In genomic region chr1:53823687-53824445, GRCm38 (mm10) we compare ENCODE assay signal across 8 mouse cellular contexts. TPM values are rescaled to one million over a fixed set of nuclear protein-coding genes. Genes with fewer than 3 reads are reported as not detected.
DNase-seq lines count a peak whose midpoint lies in the region; ATAC-seq lines count a peak whose summit lies in the region.

No protein-coding gene starts in this region.

- 0 out of 4 replicates have a peak overlapping the region, but pooled peaks of 1 of the 2 experiments have one; percentile 27 for H3K27ac ChIP-seq in heart, embryonic 14.5 days (replicated peaks in 1 of 2; ENCODE audit: control insufficient read depth in 1 of 2, insufficient read depth in 1 of 2, low read depth in 2 of 2, low read length in 2 of 2)
- H3K27ac ChIP-seq in kidney, embryonic 16.5 days (ENCODE audit: low read length), result peak overlapping the region; percentile 85
- H3K27ac ChIP-seq in liver, embryonic 15.5 days (replicated peaks), result peak overlapping the region; percentile 53; the same call in 1 of the 2 replicates

- H3K4me1 ChIP-seq in heart, embryonic 14.5 days (ENCODE audit: control insufficient read depth in 2 of 2, insufficient read depth in 2 of 2, low read length in 2 of 2), result peaks cover 4 to 17% of the 10 kb centered on the region in 2 experiments; a peak in 3 of 4 replicates
- H3K4me1 ChIP-seq in kidney, embryonic 16.5 days (ENCODE audit: insufficient read depth, low read length), result peaks cover 12% of the 10 kb centered on the region
- no peaks in the 10 kb centered on the region for H3K4me1 ChIP-seq in liver, embryonic 15.5 days (replicated peaks)

- DNase-seq in cerebellum, postnatal 14 days, result peak; percentile 23 to 25
- DNase-seq in cerebellum, adult 11-12 months, result no peak
- peak; percentile 82 for DNase-seq in embryo, embryonic 10 days (ENCODE audit: low spot score)
- DNase-seq in neural tube, embryonic 10.5 days (ENCODE audit: extremely low spot score, low spot score), result peak; percentile 30
- peak; percentile 31 to 61 for DNase-seq in thymus, adult 18-20 months

- 8% methylated on average over 10 of the region's 10 CpGs for WGBS in heart, embryonic 14.5 days
- WGBS in kidney, embryonic 16.5 days, result 5% methylated on average over 10 of the region's 10 CpGs
- 6% methylated on average over 10 of the region's 10 CpGs for WGBS in liver, embryonic 15.5 days (ENCODE audit: insufficient replicate concordance)

- no peak for ATAC-seq in heart, embryonic 14.5 days (ENCODE audit: insufficient number of reproducible peaks, insufficient read depth, low FRiP score, low read depth)
- ATAC-seq in kidney, embryonic 16.5 days (ENCODE audit: low FRiP score, low TSS enrichment), result peak; percentile 94
- peak; percentile 44; the same call in 1 of the 2 replicates for ATAC-seq in liver, embryonic 15.5 days (ENCODE audit: insufficient read depth)

- peaks cover 12% of the 10 kb centered on the region; the same call in 1 of the 2 replicates for H3K36me3 ChIP-seq in heart, embryonic 14.5 days (ENCODE audit: control insufficient read depth, insufficient read depth, low read length)
- H3K36me3 ChIP-seq in kidney, embryonic 16.5 days (ENCODE audit: insufficient read depth, low read length), result no peaks in the 10 kb centered on the region
- no peaks in the 10 kb centered on the region for H3K36me3 ChIP-seq in liver, embryonic 15.5 days (replicated peaks)

- H3K27me3 ChIP-seq in heart, embryonic 14.5 days (ENCODE audit: control insufficient read depth, insufficient read depth, low read length), result no peaks in the 10 kb centered on the region
- no peaks in the 10 kb centered on the region for H3K27me3 ChIP-seq in kidney, embryonic 16.5 days (ENCODE audit: insufficient read depth, low read length)
- H3K27me3 ChIP-seq in liver, embryonic 15.5 days, result no peaks in the 10 kb centered on the region

- H3K4me3 ChIP-seq in heart, embryonic 14.5 days (ENCODE audit: control insufficient read depth in 1 of 2, insufficient read depth in 1 of 2, low read depth in 1 of 2, low read length in 2 of 2), result peak overlapping the region; percentile 5 to 9; a peak in 2 of 4 replicates
- H3K4me3 ChIP-seq in kidney, embryonic 16.5 days (ENCODE audit: low read length), result peak overlapping the region; percentile 32
- H3K4me3 ChIP-seq in liver, embryonic 15.5 days (replicated peaks), result no peak overlapping the region

- no peaks in the 10 kb centered on the region for H3K9me3 ChIP-seq in heart, embryonic 14.5 days (ENCODE audit: control insufficient read depth, low read length)
- no peaks in the 10 kb centered on the region for H3K9me3 ChIP-seq in kidney, embryonic 16.5 days (ENCODE audit: low read length)
- H3K9me3 ChIP-seq in liver, embryonic 15.5 days (replicated peaks), result no peaks in the 10 kb centered on the region

- H3K4me2 ChIP-seq in heart, embryonic 14.5 days (ENCODE audit: low read length), result peak overlapping the region; percentile 48
- peak overlapping the region; percentile 48 for H3K4me2 ChIP-seq in kidney, embryonic 16.5 days (replicated peaks; ENCODE audit: low read depth, low read length)
- H3K4me2 ChIP-seq in liver, embryonic 15.5 days, result peak overlapping the region; percentile 25; the same call in 1 of the 2 replicates

- no peak overlapping the region for H3K9ac ChIP-seq in heart, embryonic 14.5 days (ENCODE audit: low read length)
- no peak overlapping the region; the same call in 1 of the 2 replicates for H3K9ac ChIP-seq in kidney, embryonic 16.5 days (replicated peaks; ENCODE audit: low read length)
- no peak overlapping the region for H3K9ac ChIP-seq in liver, embryonic 15.5 days

RNA-seq across cellular contexts. Expression of gene Stk17b, which starts 38.8 kb away (rescaled TPM):
- 14.5 and 16.8 TPM in 2 replicates for polyA plus RNA-seq in heart, embryonic 14.5 days (2014; fragmentation: Nextera tagmentation; extraction: Ambion mirVana)
- 15.8 and 20.8 TPM in 2 replicates for polyA plus RNA-seq in kidney, embryonic 16.5 days (2015; fragmentation: Nextera tagmentation; extraction: Ambion mirVana)
- 20.4 and 21.1 TPM in 2 replicates for polyA plus RNA-seq in liver, embryonic 15.5 days (2015; fragmentation: Nextera tagmentation; extraction: Ambion mirVana)
